In genomic region chr11:87566501-87566900, GRCm38 (mm10) we compare ENCODE assay signal across 28 mouse cellular contexts. TPM values are rescaled to one million over a fixed set of nuclear protein-coding genes. Genes with fewer than 3 reads are reported as not detected.
"Had no signal": no experiment of that assay in that cellular context is flagged by ENCODE, and none has a peak within 500 bp of the region (broad histone marks: within the 10 kb centered on the region; RNA-seq: fewer than 3 reads in every experiment).

Gene Gm11492, plus strand, starts transcription at chr11:87566653.

- H3K27me3 ChIP-seq: limb, embryonic 13.5 days; lung, embryonic 15.5 days; midbrain, embryonic 13.5 days had no signal

- H3K4me1 ChIP-seq: limb, embryonic 10.5 days; limb, embryonic 13.5 days; liver, embryonic 15.5 days; midbrain, embryonic 13.5 days had no signal

- ATAC-seq: liver, embryonic 12.5 days; midbrain, embryonic 13.5 days had no signal

- H3K9me3 ChIP-seq: limb, embryonic 10.5 days; limb, embryonic 13.5 days; liver, embryonic 12.5 days; liver, embryonic 15.5 days; lung, embryonic 15.5 days; midbrain, embryonic 10.5 days; midbrain, embryonic 13.5 days had no signal

- H3K27ac ChIP-seq: kidney, postnatal 0 days; layer of hippocampus, adult 2 months; limb, embryonic 10.5 days; limb, embryonic 13.5 days; liver, embryonic 12.5 days; liver, embryonic 15.5 days; lung, embryonic 15.5 days; midbrain, embryonic 10.5 days; midbrain, embryonic 13.5 days had no signal

- DNase-seq: kidney, postnatal 25 days; layer of hippocampus, adult 9-11 months; liver; lung, adult 18-20 months; lung, postnatal 10 days; lung, postnatal 36 days; thymus, postnatal 25 days had no signal

- H3K36me3 ChIP-seq: limb, embryonic 10.5 days; limb, embryonic 13.5 days; liver, embryonic 12.5 days; liver, embryonic 15.5 days; lung, embryonic 15.5 days; midbrain, embryonic 10.5 days; midbrain, embryonic 13.5 days had no signal

- H3K4me3 ChIP-seq: layer of hippocampus, adult 2 months; limb, embryonic 10.5 days; limb, embryonic 13.5 days; liver, embryonic 12.5 days; liver, embryonic 15.5 days; lung, embryonic 15.5 days; megakaryocyte, embryonic 14.5 days; midbrain, embryonic 10.5 days; midbrain, embryonic 13.5 days had no signal

- H3K9ac ChIP-seq: limb, embryonic 13.5 days; liver, embryonic 12.5 days; liver, embryonic 15.5 days; lung, embryonic 15.5 days; midbrain, embryonic 13.5 days had no signal

- H3K4me2 ChIP-seq: limb, embryonic 13.5 days; liver, embryonic 12.5 days; liver, embryonic 15.5 days; lung, embryonic 15.5 days; midbrain, embryonic 13.5 days had no signal

RNA-seq across cellular contexts. Expression of gene Gm11492, which starts in this region (rescaled TPM):
- total RNA-seq: layer of hippocampus, adult 2 months; layer of hippocampus, postnatal 25 days; left cerebral cortex, postnatal 25 days; midbrain, postnatal 0 days had no signal
- polyA plus RNA-seq: kidney, embryonic 14.5 days; kidney, postnatal 0 days; large intestine, adult 2 months; limb, embryonic 10.5 days; limb, embryonic 13.5 days; liver, embryonic 12.5 days; liver, embryonic 15.5 days; lung, embryonic 15.5 days; midbrain, embryonic 10.5 days; midbrain, embryonic 13.5 days; midbrain, postnatal 0 days; neural tube, embryonic 11.5 days; neural tube, embryonic 14.5 days; small intestine, adult 2 months; spleen, adult 2 months; stomach, embryonic 16.5 days; thymus, postnatal 0 days had no signal
